Comparison of ENCODE assay signal across 8 mouse cellular contexts in genomic region chr2:34370349-34370724, GRCm38 (mm10). TPM values are rescaled to one million over a fixed set of nuclear protein-coding genes. Genes with fewer than 3 reads are reported as not detected.
A peak's percentile ranks its signal among the peaks of the same experiment; 100 is the strongest.
DNase-seq lines count a peak whose midpoint lies in the region; ATAC-seq and TF ChIP-seq lines count a peak whose summit lies in the region.

No protein-coding gene starts in this region.

- 7% methylated on average over 7 of the region's 7 CpGs for WGBS in embryonic facial prominence, embryonic 14.5 days
- 7% methylated on average over 7 of the region's 7 CpGs for WGBS in hindbrain, embryonic 16.5 days

- 0 out of 2 replicates have a peak, but pooled peaks cover 7% of the 10 kb centered on the region for H3K4me1 ChIP-seq in embryonic facial prominence, embryonic 14.5 days (ENCODE audit: control insufficient read depth, insufficient read depth, low read length)
- H3K4me1 ChIP-seq in hindbrain, embryonic 16.5 days (ENCODE audit: control insufficient read depth, insufficient read depth, low read depth, low read length): no peaks in the 10 kb centered on the region; the same call in none of the 2 replicates

- DNase-seq in layer of hippocampus, adult 2 months (ENCODE audit: low spot score in 2 of 2): no peak
- DNase-seq in layer of hippocampus, postnatal 14 days (ENCODE audit: low spot score in 2 of 2): no peak
- DNase-seq in embryonic facial prominence, embryonic 14.5 days (ENCODE audit: low spot score): no peak
- peak; percentile 29 for DNase-seq in neural tube, embryonic 10.5 days (ENCODE audit: extremely low spot score, low spot score)
- DNase-seq in left cerebral cortex, adult 18-20 months (ENCODE audit: low spot score in 2 of 2): no peak
- DNase-seq in spleen, postnatal 36 days (ENCODE audit: low spot score in 2 of 2): no peak

- peak overlapping the region; percentile 95 for H3K9ac ChIP-seq in embryonic facial prominence, embryonic 14.5 days (ENCODE audit: low read depth, low read length)
- peak overlapping the region; percentile 92 for H3K9ac ChIP-seq in hindbrain, embryonic 16.5 days (ENCODE audit: low read depth, low read length)

- H3K4me2 ChIP-seq in embryonic facial prominence, embryonic 14.5 days (ENCODE audit: low read depth, low read length): peak overlapping the region; percentile 79
- peak overlapping the region; percentile 92 for H3K4me2 ChIP-seq in hindbrain, embryonic 16.5 days (ENCODE audit: low read length)

- H3K9me3 ChIP-seq in embryonic facial prominence, embryonic 14.5 days (ENCODE audit: control insufficient read depth, low read length): no peaks in the 10 kb centered on the region
- H3K9me3 ChIP-seq in hindbrain, embryonic 16.5 days (ENCODE audit: control insufficient read depth, low read length): no peaks in the 10 kb centered on the region

- H3K27ac ChIP-seq in layer of hippocampus, adult 2 months: no peak overlapping the region
- peak overlapping the region; percentile 97; the same call in 1 of the 2 replicates for H3K27ac ChIP-seq in embryonic facial prominence, embryonic 14.5 days (replicated peaks; ENCODE audit: low read depth, low read length)
- peak overlapping the region; percentile 98 for H3K27ac ChIP-seq in hindbrain, embryonic 16.5 days (ENCODE audit: low read depth, low read length)

- TF ChIP-seq CTCF in layer of hippocampus, adult 2 months (conservative IDR thresholded peaks at IDR 0.05): no peak

- no peak for ATAC-seq in embryonic facial prominence, embryonic 14.5 days (ENCODE audit: low read depth)
- ATAC-seq in hindbrain, embryonic 16.5 days: no peak
- ATAC-seq in monocyte, adult 5-6 weeks (replicated peaks; ENCODE audit: insufficient number of reproducible peaks, low FRiP score, low TSS enrichment, poor library complexity, severe bottlenecking): no peak

- H3K27me3 ChIP-seq in embryonic facial prominence, embryonic 14.5 days (replicated peaks; ENCODE audit: control insufficient read depth, insufficient read depth, low read length): no peaks in the 10 kb centered on the region
- H3K27me3 ChIP-seq in hindbrain, embryonic 16.5 days (replicated peaks; ENCODE audit: control insufficient read depth, insufficient read depth, low read length): no peaks in the 10 kb centered on the region

- H3K36me3 ChIP-seq in embryonic facial prominence, embryonic 14.5 days (ENCODE audit: control insufficient read depth, insufficient read depth, low read length): no peaks in the 10 kb centered on the region
- no peaks in the 10 kb centered on the region for H3K36me3 ChIP-seq in hindbrain, embryonic 16.5 days (ENCODE audit: control insufficient read depth, insufficient read depth, low read length)

- H3K4me3 ChIP-seq in layer of hippocampus, adult 2 months: peak overlapping the region; percentile 67; the same call in 1 of the 2 replicates
- peak overlapping the region; percentile 95 for H3K4me3 ChIP-seq in embryonic facial prominence, embryonic 14.5 days (ENCODE audit: low read depth, low read length)
- peak overlapping the region; percentile 91 for H3K4me3 ChIP-seq in hindbrain, embryonic 16.5 days (ENCODE audit: low read length)

RNA-seq across cellular contexts. Expression of gene Pbx3, which starts 2.6 kb away (rescaled TPM):
- 1 to 10 TPM; 7.0 TPM for total RNA-seq in layer of hippocampus, adult 2 months (2021)
- 1 to 10 TPM; 6.3 to 9.3 TPM for total RNA-seq in layer of hippocampus, postnatal 14 days (2021)
- 27.1 and 28.3 TPM in 2 replicates for polyA plus RNA-seq in embryonic facial prominence, embryonic 14.5 days (2014; fragmentation: Nextera tagmentation; extraction: Ambion mirVana)
- 91.8 and 105 TPM in 2 replicates for polyA plus RNA-seq in hindbrain, embryonic 16.5 days (2015; fragmentation: Nextera tagmentation; extraction: Ambion mirVana)
- 15.3 to 27.0 TPM (median 24.6 TPM) in 3 replicates for total RNA-seq in monocyte, adult 5-6 weeks (2017)
- total RNA-seq in left cerebral cortex, adult 18-20 months (2021): 10 to 100 TPM; 15.7 to 18.2 TPM

RNA-seq across cellular contexts. Expression of gene Mapkap1, which starts 36.2 kb away (rescaled TPM):
- total RNA-seq in layer of hippocampus, adult 2 months (2021): 10 to 100 TPM; 67.8 to 70.3 TPM
- 10 to 100 TPM; 65.2 to 76.9 TPM for total RNA-seq in layer of hippocampus, postnatal 14 days (2021)
- polyA plus RNA-seq in embryonic facial prominence, embryonic 14.5 days (2014; fragmentation: Nextera tagmentation; extraction: Ambion mirVana): 88.0 and 93.5 TPM in 2 replicates
- 85.5 and 94.3 TPM in 2 replicates for polyA plus RNA-seq in hindbrain, embryonic 16.5 days (2015; fragmentation: Nextera tagmentation; extraction: Ambion mirVana)
- total RNA-seq in monocyte, adult 5-6 weeks (2017): 82.2 to 152 TPM (median 109 TPM) in 3 replicates
- total RNA-seq in left cerebral cortex, adult 18-20 months (2021): 10 to 100 TPM; 69.0 to 72.0 TPM
